Mouse (Mus musculus) CD4-positive, CD25-positive, alpha-beta regulatory T cell, adult 2 months (primary cell): ENCODE data around the gene Slc34a2.

Experiments
- DNase-seq: peaks from one replicate; pipeline ENCODE4 v3.0.0-alpha.2; 2012; ENCODE audit warnings: low read depth, low spot score

The Slc34a2 gene

DNA sequence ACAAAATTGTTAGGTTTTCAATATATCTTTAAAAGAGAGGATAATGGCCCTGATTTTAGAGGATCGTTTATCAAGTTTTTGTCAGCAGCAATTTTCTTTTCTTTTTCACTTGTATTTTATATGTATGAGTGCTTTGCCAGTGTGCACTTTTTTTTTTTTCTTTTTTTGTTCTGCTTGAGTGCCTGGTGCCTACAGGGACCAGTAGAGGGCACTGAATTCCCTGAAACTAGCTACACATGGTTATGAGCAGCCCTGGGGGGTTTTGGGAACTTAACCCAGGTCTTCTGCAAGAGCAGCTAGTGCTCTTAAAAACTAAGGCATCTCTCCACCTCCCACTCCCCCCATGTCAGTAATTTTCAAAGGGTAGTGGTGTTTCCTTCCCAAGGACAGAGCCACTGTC is 70.8 kb downstream of the Slc34a2 start:
- no peak for DNase-seq

DNA sequence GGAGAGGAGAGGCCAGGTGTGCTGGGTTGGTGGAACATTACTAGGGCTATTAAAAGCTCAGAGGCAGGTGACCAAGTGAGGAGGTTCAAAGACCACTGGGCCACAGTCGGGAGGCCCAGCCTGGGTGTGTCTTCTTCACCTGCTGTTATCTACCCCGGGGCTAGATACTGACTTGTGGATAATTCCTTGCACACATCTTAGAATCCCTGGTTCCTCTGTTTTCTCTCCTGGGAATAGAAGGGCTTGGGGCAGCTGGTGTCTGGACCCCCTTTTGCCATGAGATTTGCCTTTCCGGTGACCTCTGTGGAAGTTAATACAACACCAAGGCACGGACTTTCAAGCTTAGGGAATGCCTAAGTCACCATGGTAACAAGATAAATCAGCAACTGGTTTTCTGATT is 72.3 kb downstream of the Slc34a2 start:
- no peak for DNase-seq

DNA sequence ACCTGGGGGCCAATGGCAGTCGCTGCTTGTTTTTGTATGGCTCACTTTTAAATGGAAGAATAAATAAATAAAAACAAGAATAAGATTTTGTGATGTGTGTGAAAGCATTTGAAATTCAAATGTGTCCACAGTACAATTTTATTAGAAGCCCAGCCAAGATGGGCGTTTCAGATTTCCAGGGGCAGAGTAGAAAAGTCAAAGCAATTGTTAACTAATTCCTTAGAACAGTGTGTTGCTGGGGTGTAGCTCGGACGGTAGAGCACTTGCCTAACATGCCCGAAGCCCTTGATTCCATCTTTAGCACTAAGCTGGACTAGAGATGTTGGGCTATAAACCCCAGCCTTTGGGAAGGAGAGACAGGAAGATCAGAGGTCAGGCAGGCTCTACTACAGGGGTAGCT is 73.2 kb downstream of the Slc34a2 start:
- no peak for DNase-seq

DNA sequence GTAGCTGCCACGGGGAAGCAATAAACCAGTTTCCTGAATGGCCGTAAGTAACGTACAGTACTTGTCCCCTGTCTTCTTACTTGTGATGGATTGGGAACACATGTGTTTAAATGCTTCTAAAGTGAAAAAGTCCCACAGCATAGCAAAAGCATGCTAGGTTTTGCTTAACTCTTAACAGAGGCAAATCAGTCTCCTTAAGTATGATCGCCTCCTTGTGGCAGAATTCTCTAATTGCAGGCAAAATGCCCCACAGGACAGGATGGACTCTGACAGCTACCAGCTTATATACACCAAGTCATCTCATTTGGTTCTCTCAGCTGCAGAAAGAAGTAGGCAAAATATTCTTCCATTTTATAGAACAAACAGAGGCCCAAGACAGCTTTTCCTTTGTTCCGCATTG is 75.1 kb downstream of the Slc34a2 start:
- no peak for DNase-seq

DNA sequence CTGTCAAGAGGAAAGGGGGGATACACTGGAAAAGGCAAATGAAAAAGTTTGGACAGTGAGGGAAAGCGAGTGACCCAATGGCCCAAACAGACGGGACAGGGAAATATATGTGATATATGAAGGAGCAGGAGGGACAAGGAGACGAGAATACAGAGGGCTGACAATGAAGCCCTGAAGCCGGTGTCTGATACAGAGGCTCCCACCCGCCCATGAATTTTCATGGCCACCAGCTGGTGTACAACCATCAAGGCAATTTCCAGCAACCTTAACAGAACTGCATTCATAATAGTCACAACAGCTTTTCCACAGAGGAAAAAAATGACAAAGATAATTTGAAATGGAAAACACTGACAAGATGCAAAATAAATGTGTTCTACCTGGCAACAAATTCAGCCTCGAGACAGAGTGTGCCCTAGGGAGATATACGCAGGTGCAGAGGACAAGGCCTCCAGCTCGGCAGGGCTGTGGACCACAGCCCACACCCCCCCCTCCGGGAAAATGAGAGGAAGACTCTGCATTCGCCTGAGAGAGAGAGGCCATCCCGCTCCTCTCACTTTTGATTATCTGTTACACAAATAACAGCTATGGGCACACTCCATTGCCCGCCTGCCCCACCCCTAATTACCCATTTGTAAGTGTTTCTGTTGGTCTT is 76.9 kb downstream of the Slc34a2 start:
- no peak for DNase-seq

DNA sequence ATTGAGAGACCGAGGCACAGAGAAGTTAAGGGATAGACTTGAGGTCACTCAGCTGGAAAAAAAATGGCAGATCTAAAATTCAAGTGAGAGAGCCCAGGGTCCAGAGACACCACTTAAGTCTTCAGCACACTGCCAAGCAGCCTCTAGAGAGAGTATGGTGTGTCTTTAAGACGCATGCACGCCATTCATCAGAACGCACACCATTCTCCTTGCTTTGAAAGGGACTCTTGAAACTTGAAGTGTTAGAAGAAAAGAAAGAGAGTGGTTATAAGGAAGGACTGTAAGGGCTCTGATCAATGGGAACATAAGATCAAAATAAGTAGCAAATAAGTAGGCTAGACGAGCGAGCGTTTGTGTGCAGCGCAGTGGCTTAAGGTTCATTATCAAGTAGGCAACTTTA is 80.3 kb downstream of the Slc34a2 start:
- no peak for DNase-seq

DNA sequence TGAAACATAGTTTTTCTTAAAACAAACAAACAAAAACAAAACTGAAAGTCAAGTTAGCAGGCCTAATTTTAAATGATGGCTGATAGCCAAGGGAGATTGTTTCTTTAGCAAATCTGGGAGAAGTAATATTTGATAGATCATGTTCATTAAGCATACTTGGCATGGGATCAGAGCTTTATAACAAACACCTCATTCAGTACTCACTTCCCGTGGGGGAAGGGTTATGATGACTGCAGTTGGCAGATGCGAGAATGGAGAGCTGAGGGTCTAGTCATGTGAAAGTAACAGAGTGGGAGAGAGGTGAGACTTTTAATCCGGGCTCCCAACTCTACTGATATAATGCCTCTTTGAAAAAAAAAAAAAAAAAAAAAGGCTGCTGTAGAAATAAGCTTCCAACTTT is 81.8 kb downstream of the Slc34a2 start:
- no peak for DNase-seq
